Mouse (Mus musculus): ENCODE measurements at regions not wholly inside any gene's neighbourhood (a gene's known extent, or its start where the extent isn't known, plus 50 kb on each side); places are given as distances from the start of the nearest gene placed in this dataset.

- TF ChIP-seq POLR2A (IDR thresholded peaks at IDR 0.05; ENCODE audit: insufficient read depth, low read depth, low read length) (no peak), CTCF (IDR thresholded peaks at IDR 0.05; ENCODE audit: insufficient read depth, low read depth, low read length) (no peak)
These were observed 67.8 kb upstream of the Slc25a33 start for GRCm38 (mm10) chr4:149841856-149842255.

All from olfactory bulb, adult 2 months (tissue).